Mouse (Mus musculus) urinary bladder, postnatal 36 days (tissue): Measurements from ENCODE around the gene Atg4a-ps.

Experiments used
- DNase-seq, 2 experiments: peaks; one replicate each; pipeline ENCODE4 v3.0.0; 2022; ENCODE audit warnings: low spot score in 2 of 2, mixed read lengths in 1 of 2

Atg4a-ps gene

DNA sequence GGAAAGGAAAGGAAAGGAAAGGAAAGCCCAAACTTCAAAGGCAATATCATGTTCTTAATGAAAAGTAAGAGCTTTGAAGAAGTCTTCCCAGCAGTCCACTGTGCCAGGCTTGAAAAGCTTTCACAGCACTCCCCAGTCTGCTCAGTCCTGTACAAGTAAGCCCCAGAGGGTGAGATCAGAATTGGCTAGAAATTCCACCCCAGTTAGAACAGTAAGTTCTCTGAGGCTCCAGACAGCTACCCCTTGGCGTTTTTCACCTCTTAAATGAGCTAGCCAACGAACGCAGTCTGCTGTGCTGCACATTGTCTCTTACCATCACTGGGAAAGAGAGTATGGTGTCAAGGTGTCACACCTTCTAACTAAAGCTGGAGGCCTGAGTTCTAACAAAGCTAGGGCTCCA, 18.2 kb downstream of the Atg4a-ps start:
- DNase-seq, result no peak

DNA sequence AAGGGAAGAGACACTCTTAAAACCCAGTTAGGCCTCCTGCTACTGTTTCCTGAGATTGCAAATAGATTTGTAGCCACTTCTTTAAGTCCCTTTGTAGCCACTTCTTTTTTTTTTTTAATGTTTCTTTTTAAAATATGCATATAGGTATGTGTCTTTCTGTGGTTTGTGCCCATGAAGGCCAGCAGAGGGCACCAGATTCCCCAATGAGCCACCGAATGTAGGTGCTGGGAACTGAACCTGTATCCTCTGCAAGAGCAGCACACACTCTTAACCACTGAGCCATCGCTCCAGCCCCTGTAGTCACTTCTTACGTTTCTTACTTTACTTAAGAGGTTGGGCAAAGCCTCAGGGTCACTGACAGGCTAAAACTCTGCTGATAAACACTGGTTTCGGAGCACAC, 19.4 kb downstream of the Atg4a-ps start:
- no peak for DNase-seq

DNA sequence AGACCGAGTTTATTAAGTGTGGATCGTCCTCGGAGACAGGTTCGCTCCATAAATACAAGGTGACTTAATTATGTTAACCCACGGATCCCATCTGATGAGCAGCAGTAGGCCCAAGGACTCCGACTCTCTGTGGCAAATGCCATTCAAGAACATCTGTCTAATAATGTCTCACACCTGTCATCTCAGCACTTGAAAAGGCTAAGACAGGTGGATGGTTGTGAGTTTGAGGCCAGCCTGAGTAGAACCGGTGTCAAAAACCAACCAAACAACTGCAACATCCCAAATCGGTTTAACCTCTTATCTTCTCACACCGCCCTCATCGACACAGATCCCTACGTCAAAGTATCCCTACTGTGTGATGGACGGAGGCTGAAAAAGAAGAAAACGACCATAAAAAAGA, 20.7 kb downstream of the Atg4a-ps start:
- no peak for DNase-seq

DNA sequence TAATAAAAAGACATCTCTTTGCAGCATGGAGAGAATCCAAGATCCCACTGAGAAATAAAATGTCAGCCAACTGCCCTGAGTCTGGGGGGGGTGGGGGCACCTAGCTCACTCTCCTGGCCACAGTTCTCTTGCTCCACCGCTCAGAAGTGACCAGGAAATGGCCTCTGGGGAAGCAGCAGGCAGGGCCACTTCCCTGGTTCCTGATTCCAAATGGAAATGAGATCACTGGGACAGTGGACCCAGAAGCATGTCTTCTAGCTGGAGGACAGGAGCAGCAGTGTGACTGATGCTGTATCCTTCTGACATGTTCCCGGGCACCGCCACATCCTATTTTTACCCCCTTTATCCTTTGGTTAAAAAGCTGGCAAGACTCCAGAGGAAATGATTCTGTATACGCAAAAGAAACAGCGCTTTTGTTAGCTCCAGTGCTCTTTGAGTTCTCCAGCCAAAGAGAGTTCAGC, 21.2 kb downstream of the Atg4a-ps start:
- no peak for DNase-seq

DNA sequence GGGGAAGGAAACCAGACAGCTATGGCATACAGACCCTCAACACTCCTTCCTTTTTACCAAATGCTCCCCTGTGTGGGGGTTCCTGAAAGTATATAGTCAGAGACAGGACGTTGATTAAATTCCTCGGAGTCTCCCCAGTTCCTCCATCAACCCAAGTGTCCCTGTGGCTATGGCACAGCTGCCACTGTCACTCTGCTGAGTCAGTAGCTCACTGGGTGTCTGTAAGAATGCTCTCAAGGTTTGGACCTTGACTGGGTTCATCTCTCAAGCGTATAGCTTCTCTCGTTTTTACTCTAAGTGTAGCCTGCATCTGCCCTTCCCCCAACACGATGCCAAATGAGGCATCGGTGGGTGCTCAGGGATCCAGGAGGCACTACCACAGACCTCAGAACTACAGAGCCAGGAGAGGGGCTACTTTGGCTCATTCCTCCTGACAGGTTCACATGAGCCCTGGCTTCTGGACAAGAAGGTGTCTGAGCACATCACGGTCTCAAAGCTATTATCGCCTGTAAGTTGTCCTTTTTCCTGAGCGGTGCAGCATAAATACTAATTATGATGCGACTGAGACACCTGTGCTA, 21.9 kb downstream of the Atg4a-ps start:
- DNase-seq, result no peak

DNA sequence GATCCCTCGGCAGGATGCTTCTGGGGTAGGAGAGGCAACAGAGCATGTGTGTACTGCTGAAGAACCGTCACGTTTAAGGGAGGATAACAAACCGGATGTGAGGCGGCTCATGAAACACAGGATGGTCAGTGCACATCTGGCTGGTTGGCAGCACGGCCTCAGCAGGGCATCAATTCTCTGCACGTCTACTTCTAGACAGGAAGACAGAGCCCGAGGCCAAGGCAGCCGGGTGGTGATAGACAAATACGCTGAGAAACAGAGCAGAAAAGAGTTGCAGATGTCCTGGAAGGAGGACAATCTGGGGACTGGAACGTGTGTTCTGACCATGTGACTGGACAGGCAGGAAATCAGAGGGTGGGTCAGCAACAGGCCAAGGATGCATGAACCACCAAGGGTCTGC, 25.8 kb downstream of the Atg4a-ps start:
- DNase-seq, result no peak

DNA sequence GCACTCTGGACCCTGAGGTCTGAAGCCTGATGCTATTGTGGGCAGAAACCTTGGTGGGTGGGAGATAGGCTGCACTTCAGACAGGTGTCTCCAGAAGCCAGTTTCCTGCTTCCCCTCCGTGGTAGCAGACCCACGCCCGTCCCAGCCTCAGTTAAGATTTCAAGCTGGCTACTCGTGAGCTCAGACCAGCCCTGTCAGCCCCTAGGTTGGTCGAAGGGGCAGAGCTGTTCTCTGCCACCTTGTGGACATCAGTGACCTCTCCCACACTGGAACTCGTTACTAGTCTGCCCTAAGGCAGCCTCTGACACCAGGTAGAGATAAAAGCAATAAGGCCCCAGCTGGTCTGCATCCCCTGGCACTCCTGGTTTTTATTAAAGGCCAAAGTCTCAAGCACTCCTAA, 28.9 kb downstream of the Atg4a-ps start:
- no peak for DNase-seq

DNA sequence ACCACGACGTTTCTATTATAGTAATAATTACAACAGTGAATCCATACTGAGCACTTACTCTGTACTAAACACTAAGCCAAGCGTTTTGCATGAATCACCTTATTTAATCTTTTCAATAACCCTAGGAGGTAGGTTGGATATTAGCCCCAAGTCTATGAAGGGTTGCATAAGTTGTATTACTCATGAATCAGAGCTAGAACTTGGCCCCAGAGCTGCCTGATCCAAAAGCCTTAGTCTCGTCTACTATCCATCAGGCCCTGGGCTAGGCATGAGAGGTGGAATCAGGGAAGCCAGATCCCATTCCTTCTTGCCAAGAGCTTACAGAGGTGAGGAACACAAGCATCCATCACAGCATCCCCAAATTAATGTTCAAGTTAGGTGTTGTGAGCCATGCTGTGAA, 30.2 kb downstream of the Atg4a-ps start:
- DNase-seq, result no peak

DNA sequence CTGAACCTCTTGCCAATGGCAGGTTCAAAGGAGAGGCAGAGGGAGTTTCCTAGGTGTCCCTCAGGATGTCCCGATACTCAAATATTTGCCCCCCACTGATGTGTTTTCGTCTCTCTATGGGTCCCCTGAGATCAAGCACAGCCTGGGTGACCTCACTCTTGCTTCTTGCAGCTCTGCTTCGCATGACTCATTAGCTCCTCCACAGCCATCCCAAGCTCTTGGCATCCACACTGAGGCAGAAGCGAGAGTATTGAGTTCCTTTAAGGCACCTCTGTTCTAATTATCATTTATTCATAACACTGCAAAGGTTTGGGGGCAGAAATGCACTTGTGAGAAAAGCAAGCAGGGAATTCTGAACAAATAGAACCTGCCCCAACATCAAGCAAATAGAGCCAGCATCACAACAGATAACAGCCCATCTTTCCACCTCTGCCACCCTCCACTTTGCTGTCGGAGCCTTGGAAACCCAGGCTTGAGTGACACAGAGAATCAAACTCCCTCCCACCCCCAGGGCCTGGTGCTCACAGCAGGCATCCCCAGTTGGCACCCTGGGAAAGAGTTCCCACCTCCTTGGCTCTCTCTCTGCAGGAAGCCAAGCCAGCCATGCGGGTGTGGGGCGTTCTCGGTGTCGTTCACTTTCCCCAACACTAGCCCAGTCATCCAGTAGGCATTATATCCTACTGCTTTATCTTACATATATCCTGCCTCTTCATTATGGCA, 33.1 kb downstream of the Atg4a-ps start:
- no peak for DNase-seq

DNA sequence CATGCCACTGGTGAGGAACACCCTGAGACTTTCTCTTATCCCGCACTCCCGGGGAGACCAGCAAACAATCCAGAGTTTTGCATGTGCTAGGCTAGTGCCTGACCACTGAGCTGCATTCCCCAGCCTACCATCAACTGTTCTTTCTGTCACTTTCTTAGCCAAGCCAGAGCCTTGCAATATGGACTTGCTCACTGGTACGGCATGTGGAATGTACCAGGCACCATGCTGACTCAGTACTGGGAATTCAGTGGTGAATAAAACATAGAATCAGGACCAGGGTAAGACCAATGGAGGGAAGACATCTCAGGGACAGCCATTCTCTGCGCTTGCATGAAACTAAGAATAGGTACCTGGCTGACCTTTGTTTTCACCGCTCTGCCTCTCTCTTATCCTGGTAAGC, 35.6 kb downstream of the Atg4a-ps start:
- no peak for DNase-seq

DNA sequence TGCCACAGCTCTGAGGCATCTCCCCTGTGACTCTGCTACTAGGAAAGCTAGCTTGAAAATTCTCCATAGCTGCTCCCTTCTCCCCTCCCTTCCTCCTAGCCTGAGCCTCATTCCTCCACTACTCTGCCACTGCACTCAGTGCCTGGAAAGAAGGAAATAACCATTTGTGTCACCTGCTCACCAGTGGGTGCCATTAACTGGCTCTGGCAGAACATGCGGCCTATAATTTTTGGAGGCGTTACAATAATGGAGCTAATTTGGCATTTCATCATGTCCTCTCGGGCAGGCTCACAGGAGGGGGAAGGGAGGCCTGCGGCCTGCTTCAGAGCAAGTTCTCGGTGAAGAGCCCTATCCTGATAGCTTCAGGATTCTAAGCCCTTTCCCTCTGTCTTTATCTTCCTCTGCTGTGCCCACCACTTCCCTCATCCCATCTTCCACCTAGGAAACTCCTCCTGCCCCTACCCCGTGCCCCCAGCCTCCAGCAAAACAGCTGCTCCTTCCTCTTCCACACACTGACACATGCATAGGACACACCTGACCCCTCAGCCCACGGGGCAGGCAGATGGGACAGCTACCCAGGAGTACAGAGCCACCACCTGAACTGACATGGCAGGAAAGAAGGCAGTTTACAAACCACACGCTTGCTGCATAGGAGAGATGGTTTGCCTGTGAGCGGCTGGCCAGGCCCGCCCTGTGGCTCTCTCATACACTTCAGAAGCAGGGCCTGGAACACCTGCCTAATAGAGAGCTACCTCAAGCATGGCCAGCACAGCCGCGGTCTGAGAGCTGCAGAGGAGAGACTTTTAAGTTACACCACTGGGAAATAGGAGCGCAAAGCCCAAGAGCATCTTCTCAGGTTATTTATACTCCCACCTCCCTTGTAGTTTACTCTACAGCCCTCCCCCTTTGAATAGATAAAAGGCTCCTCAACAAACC, 38.9 kb downstream of the Atg4a-ps start:
- DNase-seq, result no peak

DNA sequence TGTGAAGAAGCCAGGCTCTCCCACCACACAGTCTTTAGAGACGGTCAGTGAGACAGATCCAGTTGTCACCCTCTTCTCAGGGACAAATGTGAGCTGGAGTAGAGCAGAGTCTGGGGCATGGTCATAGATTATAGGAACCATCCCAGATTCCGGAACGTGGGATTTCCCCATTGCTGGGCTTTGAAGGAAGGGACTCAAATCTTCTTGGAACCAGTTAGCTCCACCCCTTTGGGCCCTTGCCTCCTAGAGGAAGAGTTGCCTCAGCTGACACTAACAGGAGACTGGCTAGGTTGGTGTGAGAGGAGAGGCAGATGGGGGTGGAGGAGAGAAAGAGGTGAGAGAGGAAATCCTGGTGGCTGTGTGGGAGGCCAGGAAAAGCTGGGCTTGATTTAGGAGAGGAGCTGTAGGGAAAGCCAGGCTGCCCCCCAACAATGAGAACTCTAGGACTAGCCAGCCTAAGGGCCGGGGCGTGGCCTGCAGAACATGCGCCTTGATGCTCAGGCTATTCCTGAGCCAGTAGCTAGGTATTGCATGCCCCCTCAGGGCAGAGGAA, 39.7 kb downstream of the Atg4a-ps start:
- DNase-seq, result no peak

DNA sequence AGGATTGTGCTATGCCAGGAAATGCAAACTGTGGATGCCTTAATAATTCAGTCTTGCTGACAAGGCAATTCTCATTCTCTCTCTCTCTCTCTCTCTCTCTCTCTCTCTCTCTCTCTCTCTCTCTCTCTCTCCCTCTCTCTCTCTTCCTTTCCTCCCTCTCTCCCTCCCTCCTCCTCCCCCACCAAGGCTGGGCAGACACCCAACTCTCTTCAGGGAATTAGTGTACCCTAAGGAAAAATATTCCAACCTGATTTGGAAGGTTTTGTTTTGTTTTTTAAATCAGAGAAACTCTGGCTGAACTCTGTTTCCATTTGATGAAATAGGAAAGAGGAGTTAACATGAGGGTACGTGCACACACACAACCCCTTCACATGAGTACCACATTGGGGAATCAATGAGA, 44.3 kb downstream of the Atg4a-ps start:
- no peak for DNase-seq

DNA sequence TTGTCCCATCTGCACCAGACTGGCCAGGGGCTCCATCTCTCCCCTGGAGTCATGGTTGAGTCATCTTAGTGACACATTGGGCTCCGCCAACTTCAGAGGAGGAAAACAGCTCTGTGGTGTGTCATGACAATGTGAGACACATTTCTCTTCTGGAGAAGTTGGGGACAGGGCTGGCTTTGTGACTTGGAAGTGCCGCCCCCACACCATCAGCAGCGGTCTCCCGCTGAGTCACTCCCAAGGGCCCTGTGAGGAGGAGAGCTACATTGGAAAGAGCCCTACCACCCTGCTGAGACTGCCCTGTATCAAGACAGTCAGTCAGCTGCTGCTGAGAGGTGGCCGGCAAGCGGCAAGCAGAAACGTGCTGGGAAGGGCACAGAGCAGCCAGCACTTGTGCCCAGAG, 44.9 kb downstream of the Atg4a-ps start:
- no peak for DNase-seq

DNA sequence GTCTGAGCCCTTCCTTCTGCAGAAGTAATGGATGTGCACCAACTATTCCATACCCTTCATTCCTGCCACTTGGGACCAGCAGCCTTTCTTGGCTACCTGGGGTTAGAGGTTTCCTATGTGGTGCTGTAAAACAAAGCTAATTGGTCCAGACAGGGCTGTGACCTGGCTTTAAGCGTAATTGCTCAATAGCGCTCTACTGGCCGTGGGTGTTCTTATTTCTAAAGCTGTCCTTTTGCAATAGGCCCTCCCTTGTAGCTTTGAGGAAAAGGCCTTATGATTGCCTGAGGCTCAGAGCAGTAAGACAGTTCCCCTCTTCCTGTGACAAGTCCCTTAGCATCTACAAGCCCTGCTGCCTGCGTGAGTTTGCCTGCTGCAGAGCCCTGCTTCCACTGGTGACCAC, 48.3 kb downstream of the Atg4a-ps start:
- DNase-seq, result no peak

DNA sequence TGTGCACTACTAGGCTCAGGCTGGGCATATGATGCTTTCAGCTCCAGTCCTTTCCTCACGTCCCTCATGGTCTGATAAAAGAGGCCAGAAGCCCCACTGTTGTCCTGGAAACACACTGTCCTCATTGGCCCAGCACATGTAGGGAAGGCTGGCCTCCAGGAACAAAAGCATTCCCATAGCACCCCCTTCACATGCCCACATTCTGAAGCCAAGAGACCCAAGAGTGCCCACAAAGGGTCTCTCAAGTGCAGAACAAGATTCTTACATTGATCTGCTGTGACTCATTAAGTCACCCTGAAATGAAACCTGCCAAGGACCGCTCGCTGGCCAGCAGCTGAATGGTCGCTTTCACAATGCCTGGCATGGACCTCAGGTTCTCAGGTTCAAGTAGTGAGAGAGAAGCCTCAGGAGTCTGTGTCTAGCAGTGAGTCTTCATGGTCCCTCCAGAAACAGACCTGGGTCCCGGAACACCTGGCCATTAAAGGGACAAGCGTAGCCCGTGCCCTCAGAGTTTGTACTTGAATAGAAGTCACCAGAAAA, 50.5 kb downstream of the Atg4a-ps start:
- DNase-seq, result no peak
